Comparison of ENCODE assay signal across 6 mouse cellular contexts in genomic region chr9:37300501-37300900, GRCm38 (mm10).
DNase-seq lines count a peak whose midpoint lies in the region.

No protein-coding gene starts in this region.

- DNase-seq in cerebellum, adult 11 months, result peak; percentile 29
- DNase-seq in cerebellum, adult 18-20 months, result peak; percentile 49 to 63
- peak; percentile 22 for DNase-seq in cerebellum, adult 8-10 months
- DNase-seq in cerebellum, adult 9-11 months, result peak; percentile 60
- peak; percentile 5 to 32 for DNase-seq in cerebellum, postnatal 14 days
- DNase-seq in cerebellum, postnatal 36 days, result peak; percentile 1 to 29

Comparison
In these comparisons a context has a peak if more than half of its experiments do, and no peak if none do; other contexts are left out.
1. Peak in every context shown above with its lines: DNase-seq.